Mouse (Mus musculus) heart, adult 2 months (tissue): Measurements from ENCODE around the gene Vac14.

Experiments used
- CTCF ChIP-seq: fragments of 200-600 bp; IDR thresholded peaks from 2 replicates; pipeline ENCODE4 v1.8.1; 2022; ENCODE audit warnings: antibody characterized with exemption, mild to moderate bottlenecking, moderate library complexity
- POLR2A ChIP-seq: fragments of 200-500 bp; IDR thresholded peaks from 2 replicates; pipeline ENCODE4 v1.6.1; 2011; ENCODE audit warnings: mild to moderate bottlenecking, low read depth, low read length, control low read depth; ENCODE audit not compliant: insufficient read depth

GRCm38 (mm10) chr8:110604556-110604955 is 13.8 kb upstream of the Vac14 start:
- TF ChIP-seq CTCF: peak; percentile 79
- TF ChIP-seq POLR2A: no peak
